Mouse (Mus musculus): ENCODE measurements at regions not wholly inside any gene's neighbourhood (a gene's known extent, or its start where the extent isn't known, plus 50 kb on each side); places are given as distances from the start of the nearest gene placed in this dataset.

- DNase-seq, result no peak
Observed at GRCm38 (mm10) chr9:72218736-72219135, 55.9 kb upstream of the Zfp280d start.

- DNase-seq, result no peak
Observed at GRCm38 (mm10) chr9:72219892-72220291, 54.8 kb upstream of the Zfp280d start.

DNA sequence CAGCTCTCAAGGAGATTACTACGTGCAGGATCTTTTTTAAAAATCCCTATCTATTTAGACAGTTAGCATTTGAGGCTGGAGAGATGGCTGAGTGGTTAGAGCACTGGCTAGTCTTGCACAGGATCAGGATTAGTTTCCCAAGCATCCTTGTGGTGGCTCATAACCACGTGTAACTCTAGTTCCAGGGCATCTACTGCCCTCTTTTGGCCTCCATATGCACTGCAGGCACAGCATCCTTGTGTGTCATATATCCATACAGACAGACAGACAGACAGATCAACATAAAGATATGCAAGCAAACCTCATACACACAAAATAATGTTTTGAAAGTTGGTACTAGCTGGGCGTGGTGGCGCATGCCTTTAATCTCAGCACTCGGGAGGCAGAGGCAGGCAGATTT lies 53.3 kb upstream of the Zfp280d start:
- no peak for DNase-seq
